Mouse (Mus musculus): ENCODE measurements around the gene Hoxd9.
A peak's percentile ranks its signal among the peaks of the same experiment; 100 is the strongest.

The Hoxd9 gene

DNA sequence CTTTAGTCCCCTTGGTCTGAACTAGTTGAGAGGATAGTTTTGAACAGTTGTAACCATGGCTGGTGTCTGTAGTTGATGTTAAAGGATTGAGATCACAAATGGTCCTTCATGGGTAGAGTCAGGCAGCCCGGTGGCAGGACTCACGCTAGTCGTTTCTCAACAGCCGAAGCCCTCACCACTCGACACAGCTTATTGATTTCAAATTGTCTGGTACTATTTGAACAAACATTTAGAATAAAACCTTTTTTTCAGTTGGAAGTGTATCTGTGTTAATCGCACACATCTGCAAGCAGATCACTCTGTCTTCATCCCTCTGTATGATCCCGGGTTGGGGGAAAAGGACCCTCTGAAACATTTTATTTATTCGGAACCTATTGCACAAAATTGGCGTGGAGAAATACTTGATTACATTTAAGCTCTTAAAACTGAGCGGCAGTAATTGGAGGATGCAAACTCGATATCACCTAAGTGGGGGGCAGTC is 50.2 kb downstream of the Hoxd9 start:
- DNase-seq (ENCODE audit: low read depth, low spot score), result no peak

GRCm38 (mm10) chr2:74748436-74748995 is 51.0 kb downstream of the Hoxd9 start:
- no peak for DNase-seq (ENCODE audit: low read depth, low spot score)

- DNase-seq (ENCODE audit: low read depth, low spot score), result peak; percentile 66
These were observed 52.0 kb downstream of the Hoxd9 start for GRCm38 (mm10) chr2:74749337-74750121.
